Mouse (Mus musculus) brain, embryonic 14.5 days (tissue): ENCODE measurements around the gene Eif4a1. TPM values are rescaled to one million over a fixed set of nuclear protein-coding genes. Genes with fewer than 3 reads are reported as not detected.

Source experiments
- DNase-seq: peaks from one replicate; pipeline ENCODE4 v3.0.0-alpha.2; 2011; ENCODE audit warnings: low read depth
- CTCF ChIP-seq: fragments of 200-500 bp; IDR thresholded peaks from 2 replicates; pipeline ENCODE4 v1.5.1; 2012; ENCODE audit warnings: inconsistent platforms, mild to moderate bottlenecking, moderate library complexity, borderline replicate concordance; ENCODE audit not compliant: insufficient read depth, insufficient read length; ENCODE audit errors: extremely low read depth
- POLR2A ChIP-seq: fragments of 200-500 bp; IDR thresholded peaks from 2 replicates; pipeline ENCODE4 v1.6.1; 2012; ENCODE audit warnings: mild to moderate bottlenecking, inconsistent platforms, borderline replicate concordance; ENCODE audit not compliant: poor library complexity, insufficient read depth, insufficient read length, severe bottlenecking; ENCODE audit errors: extremely low read depth
- polyA plus RNA-seq: library from polyadenylated mRNA; depleted of rRNA; stranded (reverse); fragments of >200 nt; gene quantifications from 2 replicates; pipeline ENCODE4 v1.2.3, GENCODE M21; 2012

Eif4a1 gene
- polyA plus RNA-seq, 1 experiment, result 894 TPM

GRCm38 (mm10) chr11:69682840-69683533 is 10.8 kb upstream of the Eif4a1 start:
- peak; percentile 92 for TF ChIP-seq CTCF
- 0 out of 2 replicates have a peak, but pooled peaks have one; percentile 12 for TF ChIP-seq POLR2A
- DNase-seq, result peak; percentile 97

GRCm38 (mm10) chr11:69682209-69682839 is 10.1 kb upstream of the Eif4a1 start:
- DNase-seq, result no peak
- TF ChIP-seq POLR2A (no peak), CTCF (no peak)

- DNase-seq, result peak; percentile 99
- TF ChIP-seq POLR2A (peak; percentile 72), CTCF (no peak)
These were observed 9.3 kb upstream of the Eif4a1 start, which contains the start of gene Senp3 for GRCm38 (mm10) chr11:69681314-69682208. Senp3 (minus strand) TSS chr11:69682084.

DNA sequence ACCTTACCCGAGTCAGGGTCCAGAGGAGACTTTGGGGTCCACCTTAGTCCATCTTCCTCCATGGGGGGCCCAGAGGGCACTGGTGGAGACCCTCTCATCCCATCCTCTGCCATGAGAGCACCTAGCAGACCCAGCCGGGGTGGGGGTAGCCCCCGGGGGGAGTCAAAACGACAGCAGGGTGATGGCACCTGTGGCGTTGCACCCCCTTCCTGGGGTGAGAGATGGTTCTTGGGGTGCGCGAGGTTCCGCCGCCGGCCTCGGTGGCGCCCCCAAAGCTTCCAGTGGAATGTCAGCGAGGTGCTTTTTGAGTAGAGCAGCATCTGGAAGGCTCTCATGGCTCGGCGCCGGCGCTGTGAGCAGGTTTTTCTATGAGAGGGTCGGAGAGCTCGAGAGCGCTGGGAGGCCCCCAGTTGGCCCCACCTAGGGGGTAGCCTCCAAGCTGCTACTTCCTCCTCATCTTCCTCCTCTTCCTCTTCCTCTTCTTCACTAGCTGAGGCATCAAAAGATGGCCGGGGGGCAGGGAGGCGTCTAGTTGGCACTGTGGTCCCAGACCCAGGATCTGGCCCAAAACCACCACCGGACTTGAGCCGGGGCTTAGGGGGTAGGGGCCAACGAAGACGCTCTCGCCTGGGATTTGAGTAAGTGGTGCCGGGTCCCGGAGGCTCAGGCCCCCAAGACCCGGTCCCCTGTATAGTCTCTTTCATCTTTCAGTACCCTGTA is 8.1 kb upstream of the Eif4a1 start:
- TF ChIP-seq CTCF, result no peak
- TF ChIP-seq POLR2A, result no peak

DNA sequence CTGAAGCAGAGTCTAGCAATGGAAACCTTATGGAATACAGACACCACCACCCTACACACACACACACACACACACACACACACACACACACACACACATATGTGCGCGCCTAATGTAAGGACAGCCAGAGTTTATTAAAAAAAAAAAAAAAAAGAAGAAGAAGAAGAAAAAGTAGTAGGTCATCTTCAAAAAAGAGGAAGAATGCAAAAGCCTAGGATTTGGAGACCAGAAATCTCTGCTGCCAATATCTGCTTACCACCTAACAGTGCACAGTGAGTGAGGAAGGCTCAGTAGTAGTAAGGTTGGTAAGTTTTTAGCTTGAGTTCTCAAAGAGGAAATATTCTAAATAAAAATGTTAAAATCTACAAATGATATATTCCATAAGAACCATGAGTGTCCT is 6.9 kb upstream of the Eif4a1 start:
- TF ChIP-seq POLR2A (no peak), CTCF (no peak)
- no peak for DNase-seq

More for the DNA sequence above, 8.1 kb upstream of the Eif4a1 start:
- DNase-seq, result no peak

DNA sequence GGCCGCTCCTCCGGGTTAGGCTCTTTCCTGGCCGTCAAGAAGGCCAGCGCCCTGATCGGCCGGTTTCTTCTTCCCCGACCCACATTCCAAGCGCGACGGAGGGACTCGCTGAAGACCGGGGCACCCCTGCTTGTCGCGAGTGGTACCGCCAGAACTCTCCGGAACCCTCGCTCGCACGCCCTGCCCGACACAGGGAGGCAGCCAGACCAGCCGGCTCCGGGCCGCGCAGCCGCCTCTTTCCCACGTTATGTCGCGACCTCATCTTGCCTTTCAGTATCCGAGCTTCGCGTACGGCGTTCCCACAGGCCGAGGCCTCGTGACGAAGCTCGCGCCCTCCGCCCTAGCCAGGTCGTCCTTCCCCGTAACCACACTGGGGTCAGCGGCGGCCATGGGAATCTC is 498 bp downstream of the Eif4a1 start:
- no peak for DNase-seq
- no peak for TF ChIP-seq CTCF
- TF ChIP-seq POLR2A, result no peak

GRCm38 (mm10) chr11:69670786-69671725 is 1.2 kb downstream of the Eif4a1 start:
- DNase-seq, result peak; percentile 98
- peak; percentile 49; the same call in 1 of the 2 replicates for TF ChIP-seq POLR2A
- no peak for TF ChIP-seq CTCF

GRCm38 (mm10) chr11:69666665-69667005 is 5.6 kb downstream of the Eif4a1 start:
- DNase-seq, result no peak
- TF ChIP-seq CTCF (no peak), POLR2A (no peak)

DNA sequence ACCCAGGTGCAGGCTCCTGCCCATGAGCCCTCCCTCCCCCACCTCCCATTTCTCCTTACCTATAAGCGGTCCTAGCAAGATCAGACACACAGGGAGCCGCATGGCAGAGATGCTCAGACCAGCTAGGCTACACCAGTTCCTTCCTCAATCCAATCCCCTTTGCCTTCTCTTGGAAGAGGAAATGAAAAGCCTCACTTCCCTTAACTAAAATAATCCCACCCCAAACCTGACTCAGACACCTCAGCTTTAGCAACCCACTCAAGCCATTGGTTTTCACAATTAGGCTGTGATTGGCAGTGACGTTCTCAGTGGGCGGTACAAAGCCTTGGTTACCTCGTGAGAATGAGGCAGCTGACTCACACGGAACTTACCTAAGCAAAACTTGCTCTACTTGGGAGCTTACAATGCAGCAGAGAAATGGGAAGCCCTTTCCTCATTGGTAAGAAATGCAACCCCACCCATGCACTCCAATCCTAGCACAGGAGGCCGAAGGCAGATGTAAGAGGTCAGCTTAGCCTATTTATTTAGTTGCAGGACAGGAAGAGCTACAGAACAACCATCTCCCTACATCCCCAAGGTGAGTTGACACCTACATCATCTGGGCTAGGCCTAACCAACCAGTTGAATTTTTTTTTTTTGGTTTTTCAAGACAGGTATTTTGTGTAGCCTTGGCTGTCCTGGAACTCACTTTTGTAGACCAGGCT is 6.1 kb downstream of the Eif4a1 start, which contains the start of gene Cd68:
TSS of gene Cd68 (minus strand) at position 193 of the 704 bp plus-strand sequence.
- no peak for DNase-seq
- TF ChIP-seq CTCF (no peak), POLR2A (no peak)

- TF ChIP-seq POLR2A, result no peak
- no peak for TF ChIP-seq CTCF
These were observed 6.7 kb downstream of the Eif4a1 start for GRCm38 (mm10) chr11:69665457-69665960.

More at GRCm38 (mm10) chr11:69665457-69665960, 6.7 kb downstream of the Eif4a1 start:
- DNase-seq, result no peak
